Mouse (Mus musculus): ENCODE data around the gene Akna. TPM values are rescaled to one million over a fixed set of nuclear protein-coding genes. Genes with fewer than 3 reads are reported as not detected.
A peak's percentile ranks its signal among the peaks of the same experiment; 100 is the strongest.

Akna gene
- total RNA-seq, 2 experiments from 2014 or later: 3.3 TPM

- no peak for DNase-seq (ENCODE audit: low spot score in 2 of 2)
Observed at GRCm38 (mm10) chr4:63333403-63333802, 69.8 kb downstream of the Akna start.

GRCm38 (mm10) chr4:63323275-63323815, 79.8 kb downstream of the Akna start:
- no peak for DNase-seq (ENCODE audit: low spot score in 2 of 2)

GRCm38 (mm10) chr4:63319566-63319965, 83.6 kb downstream of the Akna start:
- DNase-seq (ENCODE audit: low spot score in 2 of 2): peak; percentile 50 to 73

Other genes with a start within 250 kb of the Akna start
- gene Ambp, start 248.6 kb downstream of the Akna start, total RNA-seq (2021): not detected
- not detected for gene Kif12, start 231.2 kb downstream of the Akna start, total RNA-seq (2021)
- gene Col27a1, start 189.3 kb downstream of the Akna start, total RNA-seq (2021): 1 to 10 TPM; 4.2 to 5.2 TPM
- gene Orm1, start 58.8 kb downstream of the Akna start, total RNA-seq (2021): not detected
- gene Orm3, start 47.2 kb downstream of the Akna start, total RNA-seq (2021): not detected
- not detected for gene Orm2, start 40.9 kb downstream of the Akna start, total RNA-seq (2021)
- gene Whrn, start 92.6 kb upstream of the Akna start, total RNA-seq (2021): 10 to 100 TPM; 38.5 to 42.1 TPM
- 100 to 1,000 TPM; 143 to 157 TPM for gene Atp6v1g1, start 141.4 kb upstream of the Akna start, total RNA-seq (2021)
- 10 to 100 TPM in 1 of 2 experiments, 1 to 10 TPM in 1; 9.5 to 10.4 TPM for gene Tmem268, start 155.4 kb upstream of the Akna start, total RNA-seq (2021)
- not detected for gene Gm11213, start 201.9 kb upstream of the Akna start, total RNA-seq (2021)
- gene Tex48, start 219.1 kb upstream of the Akna start, total RNA-seq (2021): not detected